Mouse (Mus musculus) forebrain, embryonic 14.5 days (tissue): ENCODE results near the gene Psmb8. TPM values are rescaled to one million over a fixed set of nuclear protein-coding genes. Genes with fewer than 3 reads are reported as not detected.
A peak's percentile ranks its signal among the peaks of the same experiment; 100 is the strongest.

Experiments used
- ATAC-seq: fragments of 200-750 bp; cut with Nextera tagmentation; 2 replicates; pipeline ENCODE4 v1.8.0; 2017; ENCODE audit warnings: mild to moderate bottlenecking, moderate library complexity
- DNase-seq: peaks from one replicate; pipeline ENCODE4 v3.0.0-alpha.2; 2015; ENCODE audit warnings: low spot score
- H3K27ac ChIP-seq: fragments of 300-500 bp; sonication (generic); 2 replicates; pipeline ENCODE4 v1.5.1; 2014; ENCODE audit warnings: low read depth, mild to moderate bottlenecking, control low read depth, low read length, moderate library complexity
- H3K27me3 ChIP-seq: fragments of 300-500 bp; sonication (generic); replicated peaks from 2 replicates; pipeline ENCODE4 v1.6.1; 2014; ENCODE audit warnings: low read length, control low read depth, mixed read lengths; ENCODE audit not compliant: control insufficient read depth, insufficient read depth
- H3K36me3 ChIP-seq: fragments of 300-500 bp; sonication (generic); 2 replicates; pipeline ENCODE4 v1.6.1; 2014; ENCODE audit warnings: low read length, control low read depth; ENCODE audit not compliant: control insufficient read depth, insufficient read depth
- H3K4me1 ChIP-seq: fragments of 300-500 bp; sonication (generic); 2 replicates; pipeline ENCODE4 v1.6.1; 2014; ENCODE audit warnings: antibody characterized with exemption, low read length, control low read depth; ENCODE audit not compliant: control insufficient read depth, insufficient read depth
- H3K4me2 ChIP-seq: fragments of 300-500 bp; sonication (generic); 2 replicates; pipeline ENCODE4 v1.6.1; 2014; ENCODE audit warnings: mild to moderate bottlenecking, control low read depth, low read length
- H3K4me3 ChIP-seq: fragments of 300-500 bp; sonication (generic); 2 replicates; pipeline ENCODE4 v1.5.1; 2014; ENCODE audit warnings: low read depth, low read length, control low read depth
- H3K9ac ChIP-seq: fragments of 300-500 bp; sonication (generic); 2 replicates; pipeline ENCODE4 v1.6.1; 2014; ENCODE audit warnings: mild to moderate bottlenecking, low read length, control low read depth, moderate library complexity
- H3K9me3 ChIP-seq: fragments of 300-500 bp; sonication (generic); replicated peaks from 2 replicates; pipeline ENCODE4 v1.6.1; 2016; ENCODE audit warnings: low read length, control low read depth, mixed read lengths; ENCODE audit not compliant: control insufficient read depth
- WGBS: fragments of 180-500 bp; shearing (Covaris S2); extraction: QIAGEN DNeasy Blood & Tissue Kit; methylation state at CpG from one replicate; pipeline ENCODE4 v1.1.7; 2014; 5-methylcytosine and 5-hydroxymethylcytosine counted together
- polyA plus RNA-seq: library from polyadenylated mRNA; unstranded; fragments of >200 nt; fragmentation: Nextera tagmentation; extraction: Ambion mirVana; gene quantifications from 2 replicates; pipeline ENCODE4 v1.2.1, GENCODE M21; 2014

The Psmb8 gene
- polyA plus RNA-seq, 1 experiment from 2014 or later: 2.7 TPM

DNA sequence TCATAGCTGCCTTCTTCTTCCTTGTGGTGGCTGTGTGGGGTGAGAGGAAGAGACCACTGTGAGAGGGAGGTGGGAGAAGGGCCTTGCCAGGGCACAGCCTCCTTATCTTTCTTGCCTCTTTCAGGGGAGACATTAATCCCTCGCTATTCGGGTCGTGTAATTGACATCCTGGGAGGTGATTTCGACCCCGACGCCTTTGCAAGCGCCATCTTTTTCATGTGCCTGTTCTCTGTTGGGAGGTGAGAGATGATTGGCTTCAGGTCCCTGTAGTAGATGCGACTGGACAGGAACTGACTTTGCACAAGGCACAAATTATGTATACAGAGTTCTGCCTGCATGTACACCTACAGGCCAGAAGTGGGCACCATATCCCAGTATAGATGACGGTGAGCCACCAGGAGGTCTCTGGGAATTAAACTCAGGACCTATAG is 8.2 kb downstream of the Psmb8 start:
- Histone ChIP-seq H3K9me3 (no peaks in the 10 kb centered on the region), H3K4me1 (no peaks in the 10 kb centered on the region), H3K4me2 (no peak overlapping the region), H3K27me3 (peaks cover 18% of the 10 kb centered on the region), H3K36me3 (no peaks in the 10 kb centered on the region), H3K9ac (no peak overlapping the region), H3K4me3 (no peak overlapping the region), H3K27ac (no peak overlapping the region)
- WGBS: 17% methylated on average over 9 of the region's 9 CpGs
- DNase-seq (peak; percentile 29), ATAC-seq (no peak)

DNA sequence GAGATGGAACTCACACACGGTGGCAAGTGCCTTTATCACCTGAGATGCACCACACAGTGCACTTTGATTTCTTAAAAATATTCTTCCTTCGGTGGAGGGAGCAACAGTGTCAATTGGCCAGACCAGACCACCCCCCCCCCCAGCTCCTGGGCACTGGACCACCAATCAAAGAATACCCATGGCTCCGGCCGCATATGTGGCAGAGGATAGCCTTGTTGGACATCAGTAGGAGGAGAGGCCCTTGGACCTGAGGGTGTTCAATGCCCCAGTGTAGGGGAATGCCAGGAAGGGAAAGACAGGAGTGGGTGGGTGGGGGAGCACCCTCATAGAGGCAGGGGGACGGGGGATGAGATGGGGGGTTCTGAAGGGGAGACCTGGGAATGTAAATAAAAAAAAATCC is 9.2 kb downstream of the Psmb8 start:
- ATAC-seq (no peak), DNase-seq (no peak)
- H3K9me3 ChIP-seq: no peaks in the 10 kb centered on the region
- peaks cover 22% of the 10 kb centered on the region for H3K27me3 ChIP-seq
- no peak overlapping the region for H3K4me3 ChIP-seq
- WGBS: 86% methylated on average over 5 of the region's 5 CpGs
- no peaks in the 10 kb centered on the region for H3K4me1 ChIP-seq
- H3K36me3 ChIP-seq: no peaks in the 10 kb centered on the region
- no peak overlapping the region for H3K27ac ChIP-seq
- no peak overlapping the region for H3K4me2 ChIP-seq
- no peak overlapping the region for H3K9ac ChIP-seq

DNA sequence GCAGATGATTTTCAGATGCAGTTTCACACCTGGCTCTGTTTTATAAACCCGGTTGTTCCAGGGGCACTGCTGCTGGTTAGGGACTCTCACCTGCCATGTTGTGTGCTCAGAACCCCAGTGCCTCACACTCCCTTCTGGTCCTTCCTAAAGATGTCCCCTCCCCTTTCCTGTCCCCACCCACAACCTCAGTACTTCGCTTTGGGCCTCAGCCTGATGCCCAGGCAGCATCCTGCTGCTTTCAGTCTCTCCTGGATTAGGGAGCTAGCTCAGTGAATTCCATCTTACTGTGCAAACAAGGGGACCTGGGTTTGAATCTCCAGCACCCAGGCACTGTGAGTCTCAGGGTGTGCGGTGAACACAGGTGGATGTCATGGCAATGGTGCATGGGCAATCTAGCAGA is 9.9 kb downstream of the Psmb8 start:
- Histone ChIP-seq H3K36me3 (no peaks in the 10 kb centered on the region), H3K4me3 (no peak overlapping the region), H3K27ac (no peak overlapping the region), H3K9me3 (no peaks in the 10 kb centered on the region), H3K27me3 (peaks cover 29% of the 10 kb centered on the region), H3K4me1 (no peaks in the 10 kb centered on the region), H3K9ac (no peak overlapping the region), H3K4me2 (no peak overlapping the region)
- ATAC-seq (no peak), DNase-seq (no peak)
- WGBS: 56% methylated on average over 3 of the region's 3 CpGs

DNA sequence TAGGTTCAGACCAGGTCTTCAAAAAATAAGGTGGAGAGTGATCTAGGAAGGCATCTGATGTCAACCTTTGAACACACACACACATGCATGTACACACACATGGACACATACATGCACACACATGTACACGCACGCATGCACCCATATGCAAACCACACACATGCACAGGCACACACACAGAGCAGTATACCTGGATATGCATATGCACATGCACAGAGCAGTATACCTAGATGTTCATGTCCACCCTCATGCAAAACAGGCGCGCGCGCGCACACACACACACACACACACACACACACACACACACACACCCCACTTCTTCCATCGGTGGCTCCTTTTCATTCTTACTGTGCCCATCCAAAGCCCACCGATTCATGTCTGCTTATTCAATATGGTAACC is 10.3 kb downstream of the Psmb8 start:
- DNase-seq (no peak), ATAC-seq (no peak)
- Histone ChIP-seq H3K27me3 (peaks cover 32% of the 10 kb centered on the region), H3K4me1 (no peaks in the 10 kb centered on the region), H3K4me2 (no peak overlapping the region), H3K27ac (no peak overlapping the region), H3K9ac (no peak overlapping the region), H3K36me3 (no peaks in the 10 kb centered on the region), H3K4me3 (no peak overlapping the region), H3K9me3 (no peaks in the 10 kb centered on the region)
- WGBS: 95% methylated on average over 9 of the region's 9 CpGs

DNA sequence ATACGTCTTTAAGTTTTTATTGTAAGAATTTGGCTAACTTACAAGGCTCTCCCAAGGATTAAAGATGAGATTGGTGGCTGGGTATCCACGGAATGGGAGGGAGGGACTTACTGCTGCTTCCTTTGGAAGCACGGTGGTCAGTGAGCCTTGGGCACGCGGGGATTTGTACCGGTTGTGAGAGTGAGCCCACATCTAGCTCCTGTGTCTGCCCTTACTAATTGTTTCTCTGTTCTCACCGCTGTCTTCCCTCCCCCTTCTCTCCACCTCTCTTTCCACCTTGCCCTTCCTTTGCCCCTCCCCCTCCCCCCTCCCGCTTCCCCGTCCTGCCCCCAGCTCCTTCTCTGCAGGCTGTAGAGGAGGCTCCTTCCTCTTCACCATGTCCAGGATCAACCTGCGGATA is 10.9 kb downstream of the Psmb8 start:
- Histone ChIP-seq H3K4me1 (no peaks in the 10 kb centered on the region), H3K27me3 (peaks cover 37% of the 10 kb centered on the region), H3K36me3 (no peaks in the 10 kb centered on the region), H3K9me3 (no peaks in the 10 kb centered on the region), H3K27ac (no peak overlapping the region), H3K9ac (no peak overlapping the region), H3K4me3 (no peak overlapping the region), H3K4me2 (no peak overlapping the region)
- no peak for DNase-seq
- 25% methylated on average over 8 of the region's 10 CpGs for WGBS
- ATAC-seq: no peak

DNA sequence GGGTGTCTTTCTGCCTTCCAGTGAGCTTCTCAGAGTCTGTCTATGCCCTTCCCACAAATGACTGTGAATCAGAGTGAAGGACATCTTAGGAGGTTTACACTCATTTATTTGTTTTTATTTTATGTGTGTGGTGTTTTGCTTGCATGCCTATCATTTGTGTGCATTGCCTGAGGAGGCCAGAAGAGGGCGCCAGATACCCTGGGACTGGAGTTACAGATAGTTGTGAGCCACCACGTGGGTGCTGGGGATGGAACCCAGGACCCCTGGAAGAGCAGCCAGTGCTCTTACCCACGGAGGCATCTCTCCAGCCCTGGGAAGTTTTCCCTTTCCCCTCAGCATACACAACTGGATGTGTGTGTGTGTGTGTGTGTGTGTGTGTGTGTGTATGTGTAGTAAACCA is 12.2 kb downstream of the Psmb8 start:
- Histone ChIP-seq H3K36me3 (no peaks in the 10 kb centered on the region), H3K27ac (no peak overlapping the region), H3K4me2 (no peak overlapping the region), H3K4me3 (no peak overlapping the region), H3K27me3 (peaks cover 46% of the 10 kb centered on the region), H3K9me3 (no peaks in the 10 kb centered on the region), H3K9ac (no peak overlapping the region), H3K4me1 (no peaks in the 10 kb centered on the region)
- DNase-seq: no peak
- 56% methylated on average over 3 of the region's 3 CpGs for WGBS
- no peak for ATAC-seq

DNA sequence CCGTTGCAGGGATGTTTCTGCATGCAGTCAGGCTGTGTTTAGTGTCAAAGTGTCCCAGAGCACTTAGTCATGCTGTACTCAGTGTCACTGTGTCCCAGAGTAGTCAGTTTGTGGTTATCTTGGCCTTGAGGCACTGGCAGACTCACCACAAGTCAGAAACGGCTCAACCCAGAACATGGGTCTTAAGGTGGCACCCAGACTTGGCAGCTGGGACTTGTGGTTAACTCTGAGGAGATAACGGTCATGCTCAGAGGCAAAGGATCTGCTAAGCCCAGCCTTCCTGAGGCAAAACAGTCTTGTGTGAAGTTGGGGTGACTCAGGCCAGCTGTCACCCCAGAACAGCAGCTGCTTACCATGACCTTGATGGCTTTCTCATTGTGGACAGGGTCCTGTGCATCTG is 13.1 kb downstream of the Psmb8 start:
- no peak overlapping the region for H3K4me2 ChIP-seq
- WGBS: 84% methylated on average over 3 of the region's 3 CpGs
- no peaks in the 10 kb centered on the region for H3K36me3 ChIP-seq
- peaks cover 36% of the 10 kb centered on the region for H3K27me3 ChIP-seq
- H3K4me3 ChIP-seq: no peak overlapping the region
- no peaks in the 10 kb centered on the region for H3K9me3 ChIP-seq
- no peaks in the 10 kb centered on the region for H3K4me1 ChIP-seq
- H3K27ac ChIP-seq: no peak overlapping the region
- H3K9ac ChIP-seq: no peak overlapping the region
- ATAC-seq (no peak), DNase-seq (no peak)

DNA sequence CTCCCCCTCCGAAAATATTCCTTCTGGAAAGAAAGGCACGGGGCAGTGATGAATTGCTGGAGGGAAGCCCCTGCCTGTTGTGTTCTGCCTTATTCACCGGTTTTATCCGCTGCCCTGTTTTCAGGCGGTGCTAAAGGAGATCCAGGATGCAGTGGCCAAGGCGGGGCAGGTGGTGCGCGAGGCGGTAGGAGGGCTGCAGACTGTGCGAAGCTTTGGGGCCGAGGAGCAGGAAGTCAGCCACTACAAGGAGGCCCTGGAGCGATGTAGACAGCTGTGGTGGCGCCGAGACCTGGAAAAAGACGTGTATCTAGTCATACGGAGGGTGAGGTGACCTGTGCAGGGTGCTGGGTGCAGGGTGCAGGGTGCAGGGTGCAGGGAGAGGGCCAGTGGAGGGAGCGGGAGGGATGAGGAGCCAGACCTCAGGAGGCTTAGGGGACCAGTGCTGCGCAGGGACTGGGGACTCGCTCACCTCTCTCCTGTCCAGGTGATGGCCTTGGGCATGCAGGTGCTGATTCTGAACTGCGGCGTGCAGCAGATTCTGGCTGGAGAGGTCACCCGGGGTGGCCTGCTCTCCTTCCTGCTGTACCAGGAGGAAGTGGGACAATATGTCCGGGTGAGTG is 14.3 kb downstream of the Psmb8 start:
- DNase-seq: no peak
- ATAC-seq: no peak
- Histone ChIP-seq H3K27ac (no peak overlapping the region), H3K9ac (no peak overlapping the region), H3K4me3 (no peak overlapping the region), H3K9me3 (no peaks in the 10 kb centered on the region), H3K36me3 (no peaks in the 10 kb centered on the region), H3K27me3 (peaks cover 29% of the 10 kb centered on the region), H3K4me2 (no peak overlapping the region), H3K4me1 (no peaks in the 10 kb centered on the region)
- 19% methylated on average over 22 of the region's 23 CpGs for WGBS

DNA sequence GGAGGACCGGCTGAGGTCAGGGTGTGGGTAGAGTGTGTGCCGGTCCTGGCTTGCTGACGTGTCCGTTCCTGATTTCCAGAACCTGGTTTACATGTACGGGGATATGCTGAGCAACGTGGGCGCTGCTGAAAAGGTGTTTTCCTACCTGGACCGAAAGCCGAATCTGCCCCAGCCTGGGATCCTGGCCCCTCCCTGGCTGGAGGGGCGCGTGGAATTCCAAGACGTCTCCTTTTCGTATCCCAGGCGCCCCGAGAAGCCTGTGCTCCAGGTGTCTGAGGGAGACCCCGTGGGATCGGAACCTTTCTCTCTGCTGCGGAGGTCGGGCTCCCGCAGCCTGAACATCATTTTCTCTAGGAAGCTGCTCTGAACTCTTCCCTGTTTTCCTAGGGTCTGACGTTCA is 16.4 kb downstream of the Psmb8 start:
- 37% methylated on average over 21 of the region's 21 CpGs for WGBS
- Histone ChIP-seq H3K27me3 (peaks cover 29% of the 10 kb centered on the region), H3K4me2 (no peak overlapping the region)

More for the DNA sequence above, 16.4 kb downstream of the Psmb8 start:
- no peak overlapping the region for H3K9ac ChIP-seq
- H3K36me3 ChIP-seq: no peaks in the 10 kb centered on the region
- no peak overlapping the region for H3K27ac ChIP-seq
- DNase-seq (no peak), ATAC-seq (no peak)
- no peaks in the 10 kb centered on the region for H3K4me1 ChIP-seq
- H3K4me3 ChIP-seq: no peak overlapping the region
- H3K9me3 ChIP-seq: no peaks in the 10 kb centered on the region
